Mouse (Mus musculus): Measurements from ENCODE around the gene Pramef6. TPM values are rescaled to one million over a fixed set of nuclear protein-coding genes. Genes with fewer than 3 reads are reported as not detected.
"Not testable (repeated sequence)": the region's sequence is repeated elsewhere in the genome, so short reads cannot be mapped to it uniquely, and the experiment has no call there.

The Pramef6 gene
- not detected for total RNA-seq (2022)

- DNase-seq (ENCODE audit: low spot score) = not testable (repeated sequence)
Measured at GRCm38 (mm10) chr4:143900280-143900679, at the start of gene Pramef6. Gene Pramef6 (minus strand): TSS chr4:143900380.

- DNase-seq (ENCODE audit: low spot score) = not testable (repeated sequence)
Measured at GRCm38 (mm10) chr4:143894406-143894805, 5.8 kb downstream of the Pramef6 start.

GRCm38 (mm10) chr4:143882371-143882770 is 17.8 kb downstream of the Pramef6 start:
- DNase-seq (ENCODE audit: low spot score) = not testable (repeated sequence)

- not testable (repeated sequence) for DNase-seq (ENCODE audit: low spot score)
Measured at GRCm38 (mm10) chr4:143846197-143846596, 54.0 kb downstream of the Pramef6 start, which contains the start of gene Gm13103. Gene Gm13103 (plus strand): TSS chr4:143846497.

Other genes starting within 250 kb of the Pramef6 start
- not detected for gene Gm13088, start 243.1 kb downstream of the Pramef6 start, total RNA-seq (2022)
- not detected for gene Gm13089, start 197.7 kb downstream of the Pramef6 start, total RNA-seq (2022)
- gene Gm13078, start 180.9 kb downstream of the Pramef6 start, total RNA-seq (2022) = not detected
- gene Gm13023, start 111.0 kb downstream of the Pramef6 start, total RNA-seq (2022) = not detected
- gene Gm13084, start 84.3 kb downstream of the Pramef6 start, total RNA-seq (2022) = not detected
- gene Gm13103, start 53.9 kb downstream of the Pramef6 start, total RNA-seq (2022) = not detected
- not detected for gene Pramef25, start 50.6 kb upstream of the Pramef6 start, total RNA-seq (2022)
- gene Gm13101, start 66.6 kb upstream of the Pramef6 start, total RNA-seq (2022) = not detected
- gene Pramef17, start 94.0 kb upstream of the Pramef6 start, total RNA-seq (2022) = not detected
- gene Pramel4, start 158.7 kb upstream of the Pramef6 start, total RNA-seq (2022) = not detected
- not detected for gene Gm13102, start 206.1 kb upstream of the Pramef6 start, total RNA-seq (2022)

Data from heart, adult 8-10 months (tissue).